Mouse (Mus musculus) ES-Bruce4 (cell line): Measurements from ENCODE around the gene Cpne9. TPM values are rescaled to one million over a fixed set of nuclear protein-coding genes. Genes with fewer than 3 reads are reported as not detected.

Source experiments
- H3K27ac ChIP-seq: 2 replicates; pipeline ENCODE4 v1.5.1; 2012; ENCODE audit warnings: low read length, inconsistent platforms; ENCODE audit not compliant: insufficient read depth
- H3K27me3 ChIP-seq: 2 replicates; pipeline ENCODE4 v1.6.1; 2012; ENCODE audit warnings: mild to moderate bottlenecking, low read length, inconsistent platforms; ENCODE audit not compliant: control insufficient read depth, poor library complexity, insufficient read depth, severe bottlenecking
- H3K36me3 ChIP-seq: 2 replicates; pipeline ENCODE4 v1.6.1; 2012; ENCODE audit warnings: inconsistent platforms, mild to moderate bottlenecking, low read length, moderate library complexity; ENCODE audit not compliant: control insufficient read depth, poor library complexity, insufficient read depth, severe bottlenecking
- H3K4me1 ChIP-seq: one replicate; pipeline ENCODE4 v1.8.1; 2011; ENCODE audit warnings: low read length; ENCODE audit not compliant: control insufficient read depth, insufficient read depth
- H3K4me3 ChIP-seq: 2 replicates; pipeline ENCODE4 v1.5.1; 2011; ENCODE audit warnings: low read depth, mild to moderate bottlenecking, low read length
- H3K9ac ChIP-seq: 2 replicates; pipeline ENCODE4 v1.6.1; 2012; ENCODE audit warnings: low read depth, mild to moderate bottlenecking, inconsistent platforms; ENCODE audit not compliant: poor library complexity, severe bottlenecking
- H3K9me3 ChIP-seq: replicated peaks from 2 replicates; pipeline ENCODE4 v1.6.1; 2012; ENCODE audit warnings: mild to moderate bottlenecking, low read length, inconsistent platforms; ENCODE audit not compliant: control insufficient read depth, poor library complexity, insufficient read depth, severe bottlenecking
- CTCF ChIP-seq: IDR thresholded peaks from one replicate; pipeline ENCODE4 v1.8.1; 2011; ENCODE audit warnings: low read depth, low read length
- EP300 ChIP-seq: IDR thresholded peaks from 2 replicates; pipeline ENCODE4 v1.6.1; 2011; ENCODE audit warnings: low read depth, low read length; ENCODE audit not compliant: insufficient read depth
- POLR2A ChIP-seq: IDR thresholded peaks from one replicate; pipeline ENCODE4 v1.8.1; 2011; ENCODE audit warnings: low read length; ENCODE audit not compliant: insufficient read depth
- polyA plus RNA-seq: library from polyadenylated mRNA; stranded (reverse); fragments of >200 nt; gene quantifications from 2 replicates; pipeline ENCODE4 v1.2.4, GENCODE M21; 2011; ENCODE audit warnings: low read depth; ENCODE audit not compliant: missing spikeins, insufficient read depth, insufficient read length

The Cpne9 gene
- 3.7 and 5.3 TPM in 2 replicates for polyA plus RNA-seq

GRCm38 (mm10) chr6:113282101-113282802, at the start of gene Cpne9:
Cpne9 (plus strand) TSS chr6:113282307.
- Histone ChIP-seq H3K36me3 (no peaks in the 10 kb centered on the region), H3K4me1 (peaks cover 2% of the 10 kb centered on the region), H3K4me3 (peak within 1 kb of the TSS; percentile 70), H3K27me3 (no peaks in the 10 kb centered on the region), H3K9me3 (no peaks in the 10 kb centered on the region), H3K9ac (peak within 1 kb of the TSS; percentile 32), H3K27ac (no peak within 1 kb of the TSS)
- TF ChIP-seq POLR2A (no peak), CTCF (no peak), EP300 (no peak)

- no peak overlapping the region for H3K4me3 ChIP-seq
- no peak overlapping the region for H3K27ac ChIP-seq
- H3K36me3 ChIP-seq = no peaks in the 10 kb centered on the region
- H3K27me3 ChIP-seq = no peaks in the 10 kb centered on the region
- H3K9me3 ChIP-seq = no peaks in the 10 kb centered on the region
- TF ChIP-seq EP300 (no peak), CTCF (no peak), POLR2A (no peak)
- H3K9ac ChIP-seq = no peak overlapping the region
- H3K4me1 ChIP-seq = no peaks in the 10 kb centered on the region
These were observed 47.0 kb upstream of the Cpne9 start for GRCm38 (mm10) chr6:113235141-113235540.

GRCm38 (mm10) chr6:113237542-113238270, 44.4 kb upstream of the Cpne9 start, which contains the start of gene Mtmr14:
Mtmr14 (plus strand) TSS chr6:113237843.
- TF ChIP-seq POLR2A (no peak), EP300 (no peak), CTCF (no peak)
- H3K4me3 ChIP-seq = peak within 1 kb of the TSS; percentile 99
- no peaks in the 10 kb centered on the region for H3K9me3 ChIP-seq
- no peaks in the 10 kb centered on the region for H3K4me1 ChIP-seq
- H3K36me3 ChIP-seq = no peaks in the 10 kb centered on the region
- H3K27ac ChIP-seq = no peak within 1 kb of the TSS
- H3K9ac ChIP-seq = peak within 1 kb of the TSS; percentile 79
- H3K27me3 ChIP-seq = no peaks in the 10 kb centered on the region

- peak overlapping the region; percentile 79 for H3K9ac ChIP-seq
- TF ChIP-seq CTCF = no peak
- no peak for TF ChIP-seq EP300
- no peak for TF ChIP-seq POLR2A
- H3K4me1 ChIP-seq = no peaks in the 10 kb centered on the region
- H3K4me3 ChIP-seq = peak overlapping the region; percentile 99
- peaks cover 2% of the 10 kb centered on the region; the same call in 1 of the 2 replicates for H3K36me3 ChIP-seq
- no peak overlapping the region for H3K27ac ChIP-seq
- no peaks in the 10 kb centered on the region for H3K9me3 ChIP-seq
- H3K27me3 ChIP-seq = no peaks in the 10 kb centered on the region
These were observed 43.7 kb upstream of the Cpne9 start for GRCm38 (mm10) chr6:113238442-113238841.

GRCm38 (mm10) chr6:113242753-113243152, 39.4 kb upstream of the Cpne9 start:
- H3K4me3 ChIP-seq = no peak overlapping the region
- no peaks in the 10 kb centered on the region for H3K4me1 ChIP-seq
- H3K27me3 ChIP-seq = no peaks in the 10 kb centered on the region
- no peaks in the 10 kb centered on the region for H3K9me3 ChIP-seq
- H3K9ac ChIP-seq = no peak overlapping the region
- TF ChIP-seq CTCF = no peak
- TF ChIP-seq EP300 = no peak
- H3K27ac ChIP-seq = no peak overlapping the region
- H3K36me3 ChIP-seq = peaks cover 5% of the 10 kb centered on the region; the same call in 1 of the 2 replicates

GRCm38 (mm10) chr6:113245585-113245984, 36.5 kb upstream of the Cpne9 start:
- Histone ChIP-seq H3K36me3 (peaks cover 12% of the 10 kb centered on the region), H3K4me1 (no peaks in the 10 kb centered on the region), H3K4me3 (no peak overlapping the region), H3K9me3 (no peaks in the 10 kb centered on the region), H3K9ac (no peak overlapping the region), H3K27me3 (no peaks in the 10 kb centered on the region), H3K27ac (no peak overlapping the region)
- TF ChIP-seq POLR2A (no peak), CTCF (no peak), EP300 (no peak)
